Mouse (Mus musculus) kidney, adult 2 months (tissue): ENCODE measurements at regions not wholly inside any gene's neighbourhood (a gene's known extent, or its start where the extent isn't known, plus 50 kb on each side); places are given as distances from the start of the nearest gene placed in this dataset.

Experiments used
- DNase-seq: peaks from one replicate; pipeline ENCODE4 v3.0.0; 2021
- H3K27ac ChIP-seq: fragments of 200-500 bp; 2 replicates; pipeline ENCODE4 v1.5.1; 2012; ENCODE audit warnings: low read depth, low read length, control low read depth, inconsistent platforms; ENCODE audit not compliant: insufficient read depth
- H3K27me3 ChIP-seq: fragments of 200-500 bp; replicated peaks from 2 replicates; pipeline ENCODE4 v1.6.1; 2012; ENCODE audit warnings: mild to moderate bottlenecking, moderate library complexity, low read length, inconsistent platforms; ENCODE audit not compliant: control insufficient read depth, insufficient read depth
- H3K36me3 ChIP-seq: fragments of 200-500 bp; 2 replicates; pipeline ENCODE4 v1.6.1; 2012; ENCODE audit warnings: mild to moderate bottlenecking, moderate library complexity, low read length, inconsistent platforms; ENCODE audit not compliant: control insufficient read depth, insufficient read depth
- H3K4me1 ChIP-seq: fragments of 200-500 bp; 2 replicates; pipeline ENCODE4 v1.6.1; 2011; ENCODE audit warnings: low read length; ENCODE audit not compliant: control insufficient read depth, insufficient read depth
- H3K4me3 ChIP-seq: fragments of 200-500 bp; 2 replicates; pipeline ENCODE4 v1.5.1; 2011; ENCODE audit warnings: mild to moderate bottlenecking, low read depth, low read length, control low read depth; ENCODE audit not compliant: insufficient read depth
- CTCF ChIP-seq: fragments of 200-500 bp; conservative IDR thresholded peaks from 2 replicates; pipeline ENCODE4 v1.5.1; 2011; ENCODE audit warnings: low read depth, mild to moderate bottlenecking, control low read depth, low read length, moderate library complexity, mixed read lengths; ENCODE audit not compliant: insufficient read depth, insufficient read length
- POLR2A ChIP-seq: fragments of 200-500 bp; IDR thresholded peaks from one replicate; pipeline ENCODE4 v1.6.1; 2011; ENCODE audit warnings: low read depth, low read length, control low read depth
- WGBS: fragments of 180-500 bp; shearing (Covaris S2); methylation state at CpG from one replicate; pipeline ENCODE4 v1.1.7; 2018; 5-methylcytosine and 5-hydroxymethylcytosine counted together

GRCm38 (mm10) chr13:107726491-107726890, 317.8 kb upstream of the Smim15 start:
- H3K27ac ChIP-seq, result no peak overlapping the region
- H3K36me3 ChIP-seq, result peaks cover 5% of the 10 kb centered on the region
- H3K4me1 ChIP-seq, result no peaks in the 10 kb centered on the region
- no peaks in the 10 kb centered on the region for H3K27me3 ChIP-seq
- no peak overlapping the region for H3K4me3 ChIP-seq
- DNase-seq, result no peak
- no peak for TF ChIP-seq CTCF
- no peak for TF ChIP-seq POLR2A
- 97% methylated on average over 20 of the region's 20 CpGs for WGBS

GRCm38 (mm10) chr13:107721901-107722300, 322.3 kb upstream of the Smim15 start:
- WGBS, result 90% methylated on average over 11 of the region's 11 CpGs

DNA sequence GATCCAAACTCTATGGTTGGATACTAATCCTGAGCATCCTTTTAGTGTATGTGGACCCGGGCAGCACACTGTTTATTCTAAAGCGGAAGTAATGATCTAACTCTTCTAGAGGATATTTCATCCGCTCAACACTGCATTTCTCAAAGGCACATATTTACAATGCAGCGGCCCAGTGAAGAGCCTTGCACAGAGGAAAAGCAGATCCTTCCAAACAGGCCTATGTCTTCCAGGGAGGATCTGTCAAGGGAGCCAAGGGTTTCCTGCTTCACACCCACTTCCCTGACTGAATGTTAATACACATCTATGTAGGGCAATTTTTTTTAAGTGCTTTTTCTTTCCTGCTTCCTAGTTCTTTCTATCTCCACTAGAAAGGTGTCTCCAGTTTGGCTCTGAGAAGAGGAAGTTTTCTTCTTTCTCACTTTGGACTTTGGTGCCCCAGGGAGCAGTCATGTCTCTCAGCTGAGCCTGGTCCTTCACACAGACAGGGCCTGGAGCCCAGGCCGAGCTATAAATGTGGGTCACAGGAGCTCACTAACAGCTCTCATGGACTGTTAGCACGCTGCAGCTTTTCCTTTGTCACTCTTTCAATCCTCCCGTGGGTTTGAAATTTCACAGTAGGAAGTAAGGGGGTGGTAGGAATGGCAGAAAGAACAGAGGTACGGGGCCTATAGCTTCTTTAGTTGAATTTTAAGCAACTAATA, 323.2 kb upstream of the Smim15 start:
- 66% methylated on average over 8 of the region's 8 CpGs for WGBS
- H3K27me3 ChIP-seq, result no peaks in the 10 kb centered on the region
- no peak overlapping the region for H3K4me3 ChIP-seq
- H3K36me3 ChIP-seq, result no peaks in the 10 kb centered on the region; the same call in 1 of the 2 replicates
- no peak for TF ChIP-seq POLR2A
- no peak for TF ChIP-seq CTCF
- no peak overlapping the region for H3K27ac ChIP-seq
- no peaks in the 10 kb centered on the region for H3K4me1 ChIP-seq
- DNase-seq, result peak; percentile 9

More at GRCm38 (mm10) chr13:107721901-107722300, 322.3 kb upstream of the Smim15 start:
- TF ChIP-seq CTCF (no peak), POLR2A (no peak)
- no peaks in the 10 kb centered on the region for H3K4me1 ChIP-seq
- H3K36me3 ChIP-seq, result no peaks in the 10 kb centered on the region; the same call in 1 of the 2 replicates
- H3K27ac ChIP-seq, result no peak overlapping the region
- no peak overlapping the region for H3K4me3 ChIP-seq
- no peak for DNase-seq
- H3K27me3 ChIP-seq, result no peaks in the 10 kb centered on the region

GRCm38 (mm10) chr13:107718973-107719620, 325.1 kb upstream of the Smim15 start:
- Histone ChIP-seq H3K4me3 (no peak overlapping the region), H3K27ac (no peak overlapping the region), H3K27me3 (no peaks in the 10 kb centered on the region), H3K36me3 (no peaks in the 10 kb centered on the region), H3K4me1 (no peaks in the 10 kb centered on the region)
- no peak for DNase-seq
- WGBS, result 68% methylated on average over 14 of the region's 14 CpGs
- no peak for TF ChIP-seq CTCF
- no peak for TF ChIP-seq POLR2A

GRCm38 (mm10) chr13:107715616-107716015, 328.6 kb upstream of the Smim15 start:
- no peaks in the 10 kb centered on the region for H3K4me1 ChIP-seq
- TF ChIP-seq POLR2A (no peak), CTCF (no peak)
- H3K27ac ChIP-seq, result no peak overlapping the region
- no peaks in the 10 kb centered on the region for H3K36me3 ChIP-seq
- no peaks in the 10 kb centered on the region for H3K27me3 ChIP-seq
- 88% methylated on average over 4 of the region's 4 CpGs for WGBS
- DNase-seq, result no peak
- H3K4me3 ChIP-seq, result no peak overlapping the region

GRCm38 (mm10) chr13:107714001-107714400, 330.2 kb upstream of the Smim15 start:
- no peaks in the 10 kb centered on the region for H3K4me1 ChIP-seq
- no peak overlapping the region for H3K4me3 ChIP-seq
- no peak overlapping the region for H3K27ac ChIP-seq
- no peak for TF ChIP-seq POLR2A
- TF ChIP-seq CTCF, result no peak
- 43% methylated on average over 1 of the region's 1 CpGs for WGBS
- no peaks in the 10 kb centered on the region for H3K36me3 ChIP-seq
- DNase-seq, result peak; percentile 72
- no peaks in the 10 kb centered on the region for H3K27me3 ChIP-seq

- Histone ChIP-seq H3K27ac (no peak overlapping the region), H3K4me1 (no peaks in the 10 kb centered on the region), H3K27me3 (no peaks in the 10 kb centered on the region), H3K4me3 (no peak overlapping the region), H3K36me3 (no peaks in the 10 kb centered on the region)
- TF ChIP-seq CTCF, result no peak
- no peak for TF ChIP-seq POLR2A
- no peak for DNase-seq
- 81% methylated on average over 4 of the region's 4 CpGs for WGBS
These were observed 332.8 kb upstream of the Smim15 start for GRCm38 (mm10) chr13:107711341-107711994.
